Mouse (Mus musculus) mouse embryonic stem cell (cell line): ENCODE data around the gene Arhgdib.
"Not testable (repeated sequence)": the region's sequence is repeated elsewhere in the genome, so short reads cannot be mapped to it uniquely, and the experiment has no call there.

Source experiments
- in situ Hi-C, 2 experiments: fragments of 300-500 bp; cut with MboI; formaldehyde crosslinking; loops; 1 replicate in 1 of 2; 3 replicates in 1 of 2; pipeline ENCODE4 v1.14.3; 2019 to 2020; ENCODE audit warnings: low sequenced_read_pairs in 2 of 2, low pct_unique_long_range_greater_than_20kb in 1 of 2, mixed read lengths in 1 of 2; ENCODE audit not compliant: unreplicated experiment in 1 of 2

Gene Arhgdib

GRCm38 (mm10) chr6:136903885-136904470, 37.7 kb downstream of the Arhgdib start:
- in situ Hi-C loops: no loop called here

- in situ Hi-C loops: no loop called here
These were observed 39.2 kb downstream of the Arhgdib start for GRCm38 (mm10) chr6:136902527-136902926.

- in situ Hi-C loops: no loop called here
These were observed 40.7 kb downstream of the Arhgdib start for GRCm38 (mm10) chr6:136901010-136901409.

GRCm38 (mm10) chr6:136900369-136901009, 41.2 kb downstream of the Arhgdib start:
- in situ Hi-C loops: no loop called here

- in situ Hi-C loops: no loop called here
These were observed 42.7 kb downstream of the Arhgdib start for GRCm38 (mm10) chr6:136898954-136899353.

- in situ Hi-C loops: no loop called here
These were observed 43.5 kb downstream of the Arhgdib start for GRCm38 (mm10) chr6:136898222-136898621.

GRCm38 (mm10) chr6:136897789-136898188, 43.9 kb downstream of the Arhgdib start:
- in situ Hi-C loops: no loop called here

GRCm38 (mm10) chr6:136894532-136895339, 47.0 kb downstream of the Arhgdib start:
- in situ Hi-C loops: no loop called here

GRCm38 (mm10) chr6:136892002-136892401, 49.7 kb downstream of the Arhgdib start:
- in situ Hi-C loops: no loop called here

GRCm38 (mm10) chr6:136889554-136889953, 52.1 kb downstream of the Arhgdib start:
- in situ Hi-C loops: no loop called here

GRCm38 (mm10) chr6:136889067-136889466, 52.6 kb downstream of the Arhgdib start:
- in situ Hi-C loops: no loop called here

GRCm38 (mm10) chr6:136887854-136888253, 53.8 kb downstream of the Arhgdib start:
- in situ Hi-C loops: no loop called here

- in situ Hi-C loops: not testable (repeated sequence)
These were observed 56.9 kb downstream of the Arhgdib start for GRCm38 (mm10) chr6:136884766-136885165.

GRCm38 (mm10) chr6:136883961-136884360, 57.7 kb downstream of the Arhgdib start:
- in situ Hi-C loops: no loop called here

- in situ Hi-C loops: no loop called here
These were observed 58.2 kb downstream of the Arhgdib start for GRCm38 (mm10) chr6:136883431-136883915.

- in situ Hi-C loops: no loop called here
These were observed 60.0 kb downstream of the Arhgdib start for GRCm38 (mm10) chr6:136881678-136882077.

GRCm38 (mm10) chr6:136875670-136876069, 66.0 kb downstream of the Arhgdib start, which contains the start of gene Mgp:
Gene Mgp (minus strand): TSS chr6:136875823.
- in situ Hi-C loops: no loop called here

- in situ Hi-C loops: no loop called here
These were observed 67.1 kb downstream of the Arhgdib start for GRCm38 (mm10) chr6:136874599-136874998.
